Mouse (Mus musculus): Measurements from ENCODE around the gene Rela.
"Not testable (repeated sequence)": the region's sequence is repeated elsewhere in the genome, so short reads cannot be mapped to it uniquely, and the experiment has no call there.

Rela gene

DNA sequence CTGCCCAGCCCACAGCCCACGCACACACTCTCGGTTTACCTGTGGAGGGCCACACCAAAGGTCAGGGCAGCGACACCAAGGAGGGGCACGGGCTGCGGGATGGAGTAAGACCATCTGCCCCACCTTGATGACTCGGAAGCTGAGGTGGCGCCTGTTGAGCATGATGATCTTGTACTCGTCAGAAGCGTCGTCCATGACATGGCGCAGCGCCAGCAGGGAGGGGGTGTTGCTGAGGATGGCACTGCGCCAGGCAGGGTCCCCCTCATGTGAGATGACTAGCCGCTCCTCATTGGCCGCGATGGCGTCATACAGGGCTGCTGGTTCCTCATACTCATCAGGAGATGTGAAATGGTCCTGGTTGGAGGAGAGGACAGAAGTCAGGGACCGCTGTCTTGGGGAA lies 29.1 kb downstream of the Rela start:
- DNase-seq (ENCODE audit: low spot score), result no peak

DNA sequence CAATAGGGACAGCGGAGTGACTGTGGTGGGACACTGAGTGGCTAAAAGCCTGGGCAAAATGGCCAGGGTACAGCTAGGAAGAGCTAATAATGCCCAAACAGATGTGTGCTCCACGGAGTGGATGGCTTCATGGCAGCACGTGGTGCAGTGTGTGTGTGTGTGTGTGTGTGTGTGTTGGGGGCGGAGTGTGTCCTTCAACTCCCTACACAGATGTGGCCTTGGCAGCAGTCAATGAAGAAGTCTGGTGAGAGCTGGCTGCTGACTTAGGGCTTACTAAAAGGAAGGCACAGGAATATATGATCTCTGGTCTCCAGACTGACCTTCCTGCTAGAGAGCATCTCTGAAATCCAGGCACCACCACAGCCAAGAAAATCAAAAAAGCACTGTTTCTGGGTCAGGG lies 31.1 kb downstream of the Rela start:
- no peak for DNase-seq (ENCODE audit: low spot score)

DNA sequence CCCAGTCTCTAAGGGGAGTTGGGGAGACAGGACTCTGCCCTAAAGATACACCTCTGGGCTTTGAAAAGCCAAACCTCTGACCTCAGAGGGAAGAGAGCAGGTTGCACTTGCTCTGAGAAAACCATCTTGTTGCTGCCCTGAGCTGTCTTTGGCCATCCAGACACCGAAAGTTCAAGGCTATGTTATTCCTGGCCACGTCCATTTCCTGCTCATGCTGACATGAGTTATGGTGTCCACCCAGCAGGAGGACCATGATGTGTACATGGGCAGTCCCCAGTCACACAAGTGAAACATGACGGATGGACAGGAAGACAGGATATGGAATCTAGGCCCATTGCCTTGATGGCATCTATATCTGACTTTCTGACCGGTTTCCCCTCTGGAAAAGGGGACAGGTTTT lies 43.1 kb downstream of the Rela start:
- no peak for DNase-seq (ENCODE audit: low spot score)

DNA sequence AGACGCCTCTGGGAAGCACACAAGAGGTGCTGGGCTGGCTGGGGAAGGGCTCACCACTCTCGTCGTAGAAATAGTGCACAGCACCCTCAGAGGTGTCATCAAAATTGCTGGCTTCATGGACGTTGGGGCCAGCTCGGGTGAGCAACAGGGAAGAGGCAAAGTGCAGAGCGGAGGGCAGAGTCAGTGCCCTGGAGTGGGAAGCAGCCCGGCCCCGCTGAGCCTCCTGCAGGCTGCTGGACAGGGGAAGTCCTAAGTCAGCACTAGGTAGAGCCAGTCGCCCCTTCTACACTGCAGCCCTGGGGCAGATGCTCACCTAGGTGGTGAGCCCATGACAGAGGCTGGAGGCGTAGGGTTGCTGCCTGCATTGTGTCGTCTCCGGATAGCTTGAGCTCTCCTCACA lies 47.0 kb downstream of the Rela start:
- DNase-seq (ENCODE audit: low spot score), result no peak

DNA sequence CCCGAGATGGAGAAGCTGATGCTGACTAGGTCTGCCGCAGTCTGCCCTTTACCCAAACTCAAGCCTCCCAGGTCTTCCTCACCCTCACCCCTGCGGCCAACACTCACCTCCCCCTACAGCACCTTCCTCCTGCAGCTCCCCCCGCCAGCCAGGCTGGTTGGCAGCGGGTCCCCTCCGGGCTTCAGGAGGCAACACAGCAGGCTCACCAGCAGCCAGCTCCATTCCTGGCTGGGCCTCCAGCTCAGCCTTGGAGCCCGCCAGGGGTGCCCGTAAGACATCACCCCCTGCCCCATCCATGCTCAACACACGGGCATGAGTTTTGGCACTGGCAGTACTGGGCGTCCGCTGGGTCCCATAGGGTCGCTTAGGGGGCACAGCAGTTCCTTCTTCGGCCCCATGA lies 47.7 kb downstream of the Rela start:
- DNase-seq (ENCODE audit: low spot score), result no peak

DNA sequence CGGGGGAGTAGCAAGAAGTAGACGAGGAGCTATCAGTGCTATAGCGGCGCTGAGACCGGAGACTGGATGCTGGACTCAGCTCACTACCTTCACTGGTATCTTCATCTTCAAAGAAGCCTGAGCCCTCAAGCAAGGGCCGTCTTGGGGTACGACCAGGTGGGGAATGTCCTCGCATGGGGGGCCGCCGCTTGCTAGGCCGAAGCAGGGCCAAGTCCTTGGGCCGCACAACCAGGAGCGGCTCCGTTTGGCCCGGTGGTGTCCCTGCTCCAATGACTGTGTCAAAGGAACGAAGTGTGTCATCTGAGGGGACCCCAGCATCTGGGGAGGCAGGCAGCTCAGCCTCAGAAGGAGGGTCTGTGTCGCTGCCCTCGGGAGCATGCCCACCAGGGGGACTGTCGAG lies 48.1 kb downstream of the Rela start:
- DNase-seq (ENCODE audit: low spot score), result no peak

DNA sequence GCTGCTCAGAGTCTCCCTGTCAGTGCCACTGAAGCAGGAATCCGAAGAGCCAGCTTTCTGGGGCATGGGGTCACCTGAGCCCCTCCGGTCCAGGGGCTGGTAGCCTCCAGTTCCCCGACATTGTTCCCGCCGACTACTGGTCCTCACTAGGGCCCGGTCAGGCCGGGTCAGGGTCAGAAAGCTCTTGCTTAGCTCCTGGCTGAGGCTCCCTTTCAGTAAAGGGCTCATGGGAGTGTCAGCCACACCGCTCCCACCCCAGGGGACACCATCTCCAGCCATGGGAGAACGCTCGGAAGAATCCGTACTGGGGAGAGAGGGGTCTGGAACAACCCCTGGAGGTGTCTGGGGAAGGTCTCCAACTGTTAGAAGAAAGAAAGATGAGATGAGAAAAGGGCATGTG lies 48.6 kb downstream of the Rela start:
- DNase-seq (ENCODE audit: low spot score), result no peak

DNA sequence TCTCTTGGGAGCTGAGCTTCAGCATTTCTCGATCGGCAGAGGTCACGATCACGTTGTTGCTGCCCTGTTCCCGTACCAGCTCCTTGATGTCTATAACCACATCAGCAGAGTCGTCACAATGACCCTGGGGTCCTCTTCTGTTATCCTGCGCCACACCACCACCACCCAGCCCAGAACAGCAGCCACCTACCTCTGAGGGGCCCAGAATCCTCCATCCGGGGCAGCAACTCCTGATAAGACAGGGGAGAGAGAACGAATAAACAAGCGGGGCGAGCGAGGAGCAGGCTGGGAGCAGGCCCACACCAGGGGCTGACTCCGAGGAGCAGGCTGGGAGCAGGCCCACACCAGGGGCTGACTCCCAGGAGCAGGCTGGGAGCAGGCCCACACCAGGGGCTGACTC lies 49.2 kb downstream of the Rela start:
- no peak for DNase-seq (ENCODE audit: low spot score)

DNA sequence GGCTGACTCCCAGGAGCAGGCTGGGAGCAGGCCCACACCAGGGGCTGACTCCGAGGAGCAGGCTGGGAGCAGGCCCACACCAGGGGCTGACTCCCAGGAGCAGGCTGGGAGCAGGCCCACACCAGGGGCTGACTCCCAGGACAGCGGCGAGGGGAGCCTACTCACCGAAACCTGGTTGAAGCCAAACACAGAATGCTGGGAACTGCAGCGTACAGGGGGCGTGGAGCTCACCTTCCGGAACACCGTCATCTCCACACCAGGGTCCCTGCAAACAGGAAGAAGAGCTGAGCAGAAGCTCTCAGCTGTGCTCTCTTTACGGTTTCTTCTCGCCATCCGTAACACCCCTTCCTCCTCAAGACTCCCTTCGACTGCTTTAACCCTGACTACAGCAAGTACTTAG lies 49.7 kb downstream of the Rela start:
- DNase-seq (ENCODE audit: low spot score), result not testable (repeated sequence)

DNA sequence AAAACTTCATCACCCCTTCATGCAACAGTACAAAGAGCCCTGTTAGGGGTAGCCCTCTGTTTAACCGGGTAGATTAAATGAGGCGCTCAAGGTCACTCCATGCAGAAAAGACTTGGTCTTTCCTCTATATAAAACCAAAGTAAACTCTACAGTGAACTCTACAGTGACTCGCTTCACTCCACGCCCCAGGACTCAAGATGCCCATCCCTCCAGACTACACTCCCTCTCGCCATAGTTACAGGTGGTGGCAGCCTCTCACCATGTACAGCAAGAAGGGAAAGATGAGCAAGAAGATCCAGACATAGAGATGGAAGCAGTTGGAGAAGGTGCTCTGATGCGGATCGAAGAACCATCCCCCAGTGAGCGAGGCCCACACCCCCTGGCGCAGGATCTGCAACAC lies 50.5 kb downstream of the Rela start:
- no peak for DNase-seq (ENCODE audit: low spot score)

DNA sequence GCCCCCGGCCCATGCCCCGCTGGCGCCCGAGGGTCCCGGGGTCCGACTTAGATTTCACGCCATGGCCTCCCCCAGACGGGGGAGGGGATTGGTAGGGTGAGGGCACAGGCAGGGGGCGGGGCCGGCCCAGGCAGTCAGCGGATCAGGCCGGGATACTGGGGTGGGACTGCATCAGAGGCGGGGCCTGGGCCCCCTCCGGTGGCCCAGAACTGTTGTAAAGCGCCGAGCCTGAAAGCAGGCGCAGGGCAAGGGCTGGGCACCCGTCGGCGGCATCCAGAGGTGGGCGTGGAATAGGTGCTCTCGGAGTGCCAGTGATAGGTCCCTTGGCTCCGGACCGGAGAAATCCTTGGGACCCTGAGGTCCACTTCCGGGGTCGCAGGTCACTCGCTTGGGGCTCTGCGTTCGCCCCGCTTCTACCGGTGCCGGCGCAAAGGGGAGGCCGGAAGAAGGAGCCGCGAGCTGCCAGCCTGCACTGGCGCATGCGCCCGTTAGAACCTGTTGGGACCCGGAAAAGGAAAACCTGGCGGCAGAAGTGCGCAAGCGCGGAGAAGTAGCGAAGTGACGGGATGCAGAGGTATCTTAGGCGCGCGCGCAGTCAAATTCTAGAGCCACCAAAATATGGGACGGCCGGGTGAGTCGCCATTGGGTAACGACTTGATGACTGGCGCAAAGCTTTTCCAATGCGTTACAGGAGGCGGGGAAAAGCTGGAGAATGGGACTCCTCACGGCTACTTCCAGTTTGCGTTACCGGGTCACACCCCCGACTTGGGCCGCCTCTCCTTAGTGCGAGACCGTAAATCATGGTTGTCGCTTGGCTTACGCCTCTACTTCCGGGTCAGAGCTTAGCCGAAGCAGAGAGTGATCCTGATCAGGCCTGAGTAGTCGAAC lies 51.2 kb downstream of the Rela start, which contains the start of the genes Map3k11 and Pcnx3:
Gene Map3k11 (plus strand): TSS at position 543 of the 888 bp plus-strand sequence.
Gene Pcnx3 (minus strand): TSS at position 709 of the 888 bp plus-strand sequence.
- peak; percentile 90 for DNase-seq (ENCODE audit: low spot score)

DNA sequence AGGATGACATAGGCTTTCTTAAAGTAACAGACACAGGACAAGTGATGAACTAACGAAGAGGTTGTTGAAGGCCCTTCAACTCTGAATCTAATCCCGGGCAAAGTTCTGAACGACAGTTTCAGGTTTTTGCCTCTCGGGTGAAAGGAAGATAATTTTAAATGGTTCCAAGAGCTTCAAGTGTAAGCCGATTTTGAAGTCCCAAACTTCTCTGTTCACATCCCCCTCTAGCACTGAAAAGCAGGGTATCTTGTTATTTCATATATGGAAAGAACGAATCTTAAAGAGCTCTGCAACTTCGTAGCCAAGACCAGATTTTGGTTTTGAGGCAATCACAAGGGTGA lies 51.8 kb downstream of the Rela start:
- no peak for DNase-seq (ENCODE audit: low spot score)

DNA sequence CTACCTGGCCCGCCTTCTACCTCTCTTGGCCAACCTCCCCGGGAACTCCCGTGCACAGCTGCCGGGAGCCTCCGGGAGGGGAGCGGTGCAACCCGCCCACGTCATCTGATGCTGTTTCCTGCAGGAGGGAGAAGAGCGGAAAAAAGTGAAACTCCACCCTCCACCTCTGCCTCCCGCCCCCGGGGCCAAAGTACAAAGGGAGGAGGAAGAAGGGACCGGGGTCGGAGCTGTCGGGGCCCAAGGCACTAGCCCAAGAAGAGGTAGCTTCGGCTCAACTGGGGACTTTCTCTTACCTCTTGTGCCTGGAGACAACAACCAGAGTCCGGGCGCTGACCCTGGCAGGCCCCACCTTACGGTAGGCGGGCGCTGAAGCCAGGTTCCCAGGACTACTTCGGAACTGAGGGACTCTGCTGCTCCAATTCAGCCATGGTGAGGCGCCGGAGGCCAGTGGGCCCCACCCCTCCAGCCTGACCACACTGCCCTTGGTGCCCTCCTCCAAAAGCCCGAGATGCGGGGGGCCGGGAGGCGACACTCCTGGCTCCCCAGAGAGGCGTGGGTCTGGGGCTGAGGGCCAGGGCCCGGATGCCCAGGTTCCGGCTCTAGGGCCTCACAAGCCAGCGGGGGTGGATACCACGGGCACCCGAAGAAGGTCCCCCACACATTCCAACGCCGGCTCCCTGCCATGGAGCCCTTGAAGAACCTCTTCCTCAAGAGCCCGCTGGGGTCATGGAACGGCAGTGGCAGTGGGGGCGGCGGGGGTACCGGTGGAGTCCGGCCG lies 52.5 kb downstream of the Rela start:
- peak; percentile 80 for DNase-seq (ENCODE audit: low spot score)

DNA sequence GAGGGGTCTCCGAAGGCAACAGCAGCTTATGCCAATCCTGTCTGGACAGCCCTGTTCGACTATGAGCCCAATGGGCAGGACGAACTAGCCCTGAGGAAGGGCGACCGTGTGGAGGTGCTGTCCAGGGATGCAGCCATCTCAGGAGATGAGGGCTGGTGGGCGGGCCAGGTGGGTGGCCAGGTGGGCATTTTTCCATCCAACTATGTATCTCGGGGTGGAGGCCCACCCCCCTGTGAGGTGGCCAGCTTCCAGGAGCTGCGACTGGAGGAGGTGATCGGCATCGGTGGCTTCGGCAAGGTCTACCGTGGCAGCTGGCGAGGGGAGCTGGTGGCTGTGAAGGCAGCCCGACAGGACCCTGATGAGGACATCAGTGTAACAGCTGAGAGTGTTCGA lies 53.1 kb downstream of the Rela start:
- DNase-seq (ENCODE audit: low spot score), result no peak

DNA sequence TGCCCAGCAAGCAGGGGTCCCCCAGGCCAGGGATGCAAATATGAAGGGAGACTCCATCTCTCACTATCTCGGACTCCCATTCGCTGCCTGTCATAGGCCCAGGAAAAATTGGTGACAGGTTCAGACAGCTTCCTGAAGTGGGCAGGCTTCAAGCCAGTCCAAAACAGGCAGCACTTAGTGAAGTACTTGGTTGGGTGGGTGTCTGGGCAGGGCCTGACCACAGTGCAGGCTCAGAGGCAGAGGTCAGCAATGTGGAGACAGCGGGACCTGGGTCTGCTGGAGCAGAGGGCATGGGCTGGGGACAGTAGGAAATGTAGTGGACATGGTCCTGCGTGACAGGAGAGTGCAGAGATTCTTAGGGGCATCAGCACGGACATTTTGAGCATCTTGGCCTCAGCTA lies 54.3 kb downstream of the Rela start:
- DNase-seq (ENCODE audit: low spot score), result no peak

DNA sequence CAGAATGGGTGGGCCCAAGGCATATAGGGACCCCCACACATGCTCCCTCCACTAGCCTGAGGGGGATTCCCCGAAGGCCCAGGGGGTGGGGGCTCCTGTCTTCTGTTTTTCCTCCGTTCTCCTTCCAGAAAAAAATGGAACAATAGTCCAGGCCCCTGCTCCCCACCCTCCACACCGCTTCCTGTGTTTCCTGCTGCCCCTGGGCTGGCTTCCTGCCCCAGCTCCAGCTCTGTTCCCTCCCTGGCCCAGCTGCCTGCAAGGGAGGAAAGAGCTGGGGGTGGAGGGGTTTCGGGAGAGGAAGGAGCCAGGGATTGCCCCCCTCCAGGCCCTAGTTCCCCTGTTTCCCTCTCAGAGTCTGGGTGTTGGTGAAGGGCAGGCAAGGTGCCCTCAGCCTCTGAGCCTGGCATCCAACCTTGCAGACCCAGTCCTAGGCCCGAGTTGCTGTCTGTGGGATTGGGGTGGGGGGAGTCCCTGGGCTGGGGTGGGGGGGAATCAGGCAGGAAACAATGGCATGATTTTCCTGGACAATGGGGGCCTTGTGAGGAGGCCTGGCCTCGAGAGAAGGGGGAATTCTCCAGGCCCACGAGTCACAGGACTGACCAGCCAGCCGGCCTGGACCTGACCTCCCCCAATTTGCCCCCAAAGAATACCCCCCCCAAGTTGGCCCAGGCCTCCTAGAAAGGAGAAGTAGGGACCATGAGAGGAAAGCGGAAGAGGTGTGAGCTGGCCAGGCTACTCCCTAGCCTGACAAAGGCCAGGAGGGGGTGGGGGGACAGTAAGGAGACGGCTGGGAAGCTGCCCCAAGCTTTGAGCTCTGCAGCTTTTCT lies 55.0 kb downstream of the Rela start:
- no peak for DNase-seq (ENCODE audit: low spot score)

DNA sequence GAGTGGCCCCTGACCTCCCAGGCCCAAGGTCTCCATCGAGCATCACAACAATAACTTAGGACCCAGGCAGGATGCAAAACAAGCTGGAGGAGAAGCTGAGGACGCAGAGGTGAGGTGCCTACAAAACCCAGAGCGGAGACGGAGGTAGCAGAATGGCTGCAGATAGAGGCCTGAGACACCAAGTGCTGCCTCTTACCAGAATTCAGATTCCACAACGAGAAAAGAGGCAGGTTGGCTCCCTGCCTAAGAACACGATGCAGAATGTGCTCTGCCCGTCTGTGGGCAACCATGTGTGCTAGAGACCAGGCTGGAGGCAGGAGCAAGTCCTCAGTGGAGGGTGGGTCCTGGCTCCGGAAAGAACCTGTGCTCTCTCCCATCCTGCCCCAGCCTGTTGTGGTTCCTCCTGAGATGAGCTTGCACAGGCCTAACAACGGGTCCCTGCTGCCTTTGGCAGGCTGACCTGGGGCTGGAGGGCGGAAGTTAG lies 55.7 kb downstream of the Rela start:
- no peak for DNase-seq (ENCODE audit: low spot score)

DNA sequence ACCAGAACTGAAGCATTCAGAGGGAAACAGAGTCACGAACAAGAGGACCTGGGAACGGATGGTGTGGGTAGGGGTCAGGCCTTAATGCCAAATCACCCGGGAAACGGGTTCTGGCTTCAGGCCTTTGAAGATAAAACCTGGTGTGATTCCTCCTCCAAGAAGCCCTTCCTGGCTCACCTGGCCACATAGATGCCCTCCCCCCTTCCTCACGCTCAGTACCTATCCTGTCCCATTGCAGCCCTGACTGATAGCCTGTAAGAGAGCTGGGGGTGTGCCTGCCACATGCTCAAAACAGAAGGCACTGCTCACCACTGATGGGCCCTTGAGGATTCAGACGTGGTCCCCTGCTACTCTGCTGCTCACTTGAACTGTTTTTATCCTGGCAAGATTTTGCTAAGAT lies 56.5 kb downstream of the Rela start:
- DNase-seq (ENCODE audit: low spot score), result no peak

DNA sequence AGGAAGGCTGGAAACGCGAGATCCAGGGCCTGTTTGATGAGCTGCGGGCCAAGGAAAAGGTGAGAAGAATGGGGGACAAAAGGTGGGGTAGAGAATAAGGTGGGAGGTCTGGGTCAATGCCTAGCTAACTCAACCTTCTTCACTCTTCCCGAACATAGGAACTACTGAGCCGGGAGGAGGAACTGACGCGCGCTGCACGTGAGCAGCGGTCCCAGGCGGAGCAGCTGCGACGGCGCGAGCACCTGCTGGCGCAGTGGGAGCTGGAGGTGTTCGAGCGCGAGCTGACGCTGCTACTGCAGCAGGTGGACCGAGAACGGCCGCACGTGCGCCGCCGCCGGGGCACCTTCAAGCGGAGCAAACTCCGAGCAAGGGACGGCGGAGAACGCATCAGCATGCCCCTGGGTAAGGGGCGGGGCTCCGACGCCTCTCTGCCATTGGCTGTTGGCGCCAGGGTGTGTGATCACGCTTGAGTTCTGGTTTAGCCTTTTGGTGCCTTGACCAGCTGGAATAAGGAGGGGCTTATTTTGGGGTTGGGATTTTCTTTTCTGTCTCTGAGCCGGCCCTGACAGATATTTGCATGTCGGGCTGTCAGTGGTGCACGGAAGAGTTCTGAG lies 58.7 kb downstream of the Rela start:
- no peak for DNase-seq (ENCODE audit: low spot score)
